Mouse (Mus musculus) forebrain, embryonic 12.5 days (tissue): ENCODE data around the gene Akr1a1. TPM values are rescaled to one million over a fixed set of nuclear protein-coding genes. Genes with fewer than 3 reads are reported as not detected.
"Not testable (repeated sequence)": the region's sequence is repeated elsewhere in the genome, so short reads cannot be mapped to it uniquely, and the experiment has no call there.

Experiments used
- ATAC-seq: fragments of 200-750 bp; cut with Nextera tagmentation; 2 replicates; pipeline ENCODE4 v1.8.0; 2017; ENCODE audit warnings: moderate TSS enrichment; ENCODE audit not compliant: low FRiP score
- H3K27ac ChIP-seq: fragments of 300-500 bp; sonication (generic); 2 replicates; pipeline ENCODE4 v1.5.1; 2016; ENCODE audit warnings: mild to moderate bottlenecking
- H3K27me3 ChIP-seq: fragments of 300-500 bp; sonication (generic); 2 replicates; pipeline ENCODE4 v1.6.1; 2016; ENCODE audit warnings: mild to moderate bottlenecking
- H3K36me3 ChIP-seq: fragments of 300-500 bp; sonication (generic); replicated peaks from 2 replicates; pipeline ENCODE4 v1.6.1; 2016; ENCODE audit warnings: mild to moderate bottlenecking
- H3K4me1 ChIP-seq: fragments of 300-500 bp; sonication (generic); 2 replicates; pipeline ENCODE4 v1.6.1; 2016
- H3K4me2 ChIP-seq: fragments of 300-500 bp; sonication (generic); 2 replicates; pipeline ENCODE4 v1.6.1; 2016; ENCODE audit warnings: mild to moderate bottlenecking, moderate library complexity
- H3K4me3 ChIP-seq: fragments of 300-500 bp; sonication (generic); replicated peaks from 2 replicates; pipeline ENCODE4 v1.5.1; 2016; ENCODE audit warnings: mild to moderate bottlenecking
- H3K9ac ChIP-seq: fragments of 300-500 bp; sonication (generic); 2 replicates; pipeline ENCODE4 v1.6.1; 2016; ENCODE audit warnings: mild to moderate bottlenecking
- H3K9me3 ChIP-seq: fragments of 300-500 bp; sonication (generic); 2 replicates; pipeline ENCODE4 v1.6.1; 2016
- WGBS: fragments of 180-500 bp; shearing (Covaris S2); methylation state at CpG from one replicate; pipeline ENCODE4 v1.1.7; 2016; 5-methylcytosine and 5-hydroxymethylcytosine counted together
- polyA plus RNA-seq: library from polyadenylated mRNA; unstranded; fragments of >200 nt; fragmentation: Nextera tagmentation; extraction: Ambion mirVana; gene quantifications from 2 replicates; pipeline ENCODE4 v1.2.1, GENCODE M21; 2016

Gene Akr1a1
- polyA plus RNA-seq, result 513 and 521 TPM in 2 replicates

DNA sequence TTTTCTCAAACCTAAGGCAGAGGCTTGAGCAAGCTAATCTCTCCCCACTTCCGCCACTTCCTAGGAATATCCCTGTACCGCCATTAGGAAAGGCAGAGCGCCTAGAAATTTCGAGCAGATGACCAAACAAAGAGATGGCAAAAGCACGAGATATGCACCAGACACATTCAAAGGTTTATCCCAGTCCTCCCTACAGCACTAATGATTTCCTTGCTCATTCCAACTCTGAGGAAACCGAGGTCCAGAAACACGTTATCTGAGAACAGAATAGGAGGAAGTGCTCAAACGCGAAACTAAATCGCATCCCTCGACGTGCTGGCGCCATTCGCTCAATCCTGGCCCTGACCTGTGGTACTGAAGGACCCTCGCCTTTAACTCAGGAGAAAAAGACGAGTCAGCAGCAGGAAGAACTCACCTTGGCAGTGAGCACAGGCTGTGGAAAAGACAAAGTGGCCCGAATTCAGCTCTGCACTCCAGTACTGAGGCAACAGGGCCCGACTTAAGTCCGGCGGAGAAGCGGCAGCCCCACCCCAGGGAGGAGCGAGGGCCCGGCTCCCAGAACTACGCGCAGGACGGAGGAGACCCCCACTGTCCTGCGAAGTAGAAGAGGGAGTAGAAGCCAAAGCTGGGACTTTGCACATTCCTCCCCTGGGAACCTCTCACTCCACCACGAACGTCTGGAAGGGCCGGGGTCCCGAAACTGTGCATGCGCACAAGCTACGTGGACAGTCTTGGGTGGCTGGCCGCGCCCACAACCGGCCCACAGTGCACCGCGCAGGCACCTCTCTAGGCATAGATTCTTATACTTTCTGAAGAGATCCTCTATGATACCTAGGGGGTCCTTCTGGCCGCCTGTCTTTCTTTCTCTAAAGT lies at the start of gene Akr1a1:
Gene Akr1a1 (minus strand): TSS at position 757 of the 873 bp plus-strand sequence.
- H3K36me3 ChIP-seq, result peaks cover 32% of the 10 kb centered on the region
- peak within 1 kb of the TSS; percentile 93 for H3K4me3 ChIP-seq
- H3K9ac ChIP-seq, result peak within 1 kb of the TSS; percentile 91
- under 1% methylated on average over 39 of the region's 39 CpGs for WGBS
- H3K9me3 ChIP-seq, result no peaks in the 10 kb centered on the region
- peak within 1 kb of the TSS; percentile 63 for H3K4me2 ChIP-seq
- no peaks in the 10 kb centered on the region for H3K27me3 ChIP-seq
- peak within 1 kb of the TSS; percentile 81 for H3K27ac ChIP-seq
- ATAC-seq, result peak; percentile 100
- peaks cover 35% of the 10 kb centered on the region for H3K4me1 ChIP-seq

DNA sequence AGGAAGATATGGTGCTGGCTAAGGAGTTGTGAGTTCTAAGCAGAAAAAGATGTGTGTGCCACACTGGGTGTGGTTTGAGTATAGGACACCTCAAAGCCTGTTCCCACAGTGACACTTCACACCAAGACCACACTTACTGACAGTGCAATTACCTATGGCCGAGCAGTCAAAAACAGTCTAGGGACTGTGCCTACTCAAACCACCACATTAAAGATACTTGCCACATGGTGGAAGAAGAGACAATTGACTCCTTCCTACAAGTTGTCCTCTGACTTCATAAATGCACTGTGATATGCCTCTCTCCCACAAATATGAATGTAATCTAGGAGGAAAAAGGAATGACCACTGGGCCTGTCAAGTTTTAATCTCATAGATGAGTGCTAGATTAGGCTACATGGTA lies 49.5 kb upstream of the Akr1a1 start:
- H3K4me1 ChIP-seq, result no peaks in the 10 kb centered on the region
- H3K4me3 ChIP-seq, result no peak overlapping the region
- no peak for ATAC-seq
- H3K9ac ChIP-seq, result no peak overlapping the region
- H3K36me3 ChIP-seq, result peaks cover 57% of the 10 kb centered on the region
- H3K9me3 ChIP-seq, result no peaks in the 10 kb centered on the region
- no peak overlapping the region for H3K27ac ChIP-seq
- no peak overlapping the region for H3K4me2 ChIP-seq
- 89% methylated on average over 1 of the region's 1 CpGs for WGBS
- H3K27me3 ChIP-seq, result no peaks in the 10 kb centered on the region

GRCm38 (mm10) chr4:116698693-116699342 lies 47.3 kb upstream of the Akr1a1 start:
- Histone ChIP-seq H3K36me3 (peaks cover 68% of the 10 kb centered on the region), H3K27me3 (no peaks in the 10 kb centered on the region), H3K9me3 (no peaks in the 10 kb centered on the region), H3K4me3 (no peak overlapping the region), H3K4me1 (no peaks in the 10 kb centered on the region), H3K27ac (no peak overlapping the region), H3K4me2 (no peak overlapping the region), H3K9ac (no peak overlapping the region)
- no peak for ATAC-seq
- 92% methylated on average over 2 of the region's 2 CpGs for WGBS

DNA sequence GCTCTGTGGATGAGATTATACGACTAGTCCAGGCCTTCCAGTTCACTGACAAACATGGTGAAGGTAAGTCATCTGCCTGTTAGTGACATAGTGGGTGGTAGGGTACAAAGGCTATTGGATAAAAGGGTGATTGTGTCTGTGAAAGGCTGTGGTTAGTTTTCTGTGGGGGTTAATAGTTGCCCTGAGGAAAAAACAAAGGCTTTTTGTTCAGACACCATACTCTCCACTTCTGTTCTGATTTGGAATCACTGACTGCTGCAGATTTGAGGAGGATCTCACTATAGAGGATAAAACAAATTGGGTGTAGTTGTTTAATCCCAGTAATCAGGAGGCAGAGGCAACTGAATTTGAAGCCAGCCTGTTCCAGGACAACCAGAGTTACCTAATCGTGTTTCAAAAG lies 42.3 kb upstream of the Akr1a1 start:
- Histone ChIP-seq H3K9me3 (no peaks in the 10 kb centered on the region), H3K36me3 (peaks cover 89% of the 10 kb centered on the region), H3K27me3 (no peaks in the 10 kb centered on the region), H3K4me2 (no peak overlapping the region), H3K4me3 (no peak overlapping the region), H3K4me1 (no peaks in the 10 kb centered on the region), H3K27ac (no peak overlapping the region), H3K9ac (no peak overlapping the region)
- no peak for ATAC-seq
- 77% methylated on average over 2 of the region's 2 CpGs for WGBS

DNA sequence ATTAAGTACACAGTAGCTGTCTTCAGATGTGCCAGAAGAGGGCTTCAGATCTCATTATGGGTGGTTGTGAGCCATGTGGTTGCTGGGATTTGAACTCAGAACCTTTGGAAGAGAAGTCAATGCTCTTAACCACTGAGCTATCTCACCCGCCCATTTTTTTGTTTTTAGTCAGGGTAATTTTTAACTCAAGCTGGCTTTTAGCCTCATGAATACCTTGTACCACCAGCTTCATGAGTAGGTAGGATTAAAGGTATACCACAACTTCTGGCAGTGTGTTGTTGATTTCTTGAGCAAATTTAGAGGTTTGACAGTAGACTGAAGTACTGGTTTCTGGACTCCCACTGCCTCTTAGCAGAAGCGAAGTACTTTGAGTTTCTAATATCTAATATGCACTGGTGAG lies 40.7 kb upstream of the Akr1a1 start:
- H3K36me3 ChIP-seq, result peaks cover 85% of the 10 kb centered on the region
- no peak for ATAC-seq
- H3K4me3 ChIP-seq, result no peak overlapping the region
- H3K9me3 ChIP-seq, result no peaks in the 10 kb centered on the region
- no peak overlapping the region for H3K27ac ChIP-seq
- H3K4me2 ChIP-seq, result no peak overlapping the region
- H3K9ac ChIP-seq, result no peak overlapping the region
- 89% methylated on average over 2 of the region's 2 CpGs for WGBS
- H3K4me1 ChIP-seq, result peaks cover 2% of the 10 kb centered on the region
- H3K27me3 ChIP-seq, result no peaks in the 10 kb centered on the region

DNA sequence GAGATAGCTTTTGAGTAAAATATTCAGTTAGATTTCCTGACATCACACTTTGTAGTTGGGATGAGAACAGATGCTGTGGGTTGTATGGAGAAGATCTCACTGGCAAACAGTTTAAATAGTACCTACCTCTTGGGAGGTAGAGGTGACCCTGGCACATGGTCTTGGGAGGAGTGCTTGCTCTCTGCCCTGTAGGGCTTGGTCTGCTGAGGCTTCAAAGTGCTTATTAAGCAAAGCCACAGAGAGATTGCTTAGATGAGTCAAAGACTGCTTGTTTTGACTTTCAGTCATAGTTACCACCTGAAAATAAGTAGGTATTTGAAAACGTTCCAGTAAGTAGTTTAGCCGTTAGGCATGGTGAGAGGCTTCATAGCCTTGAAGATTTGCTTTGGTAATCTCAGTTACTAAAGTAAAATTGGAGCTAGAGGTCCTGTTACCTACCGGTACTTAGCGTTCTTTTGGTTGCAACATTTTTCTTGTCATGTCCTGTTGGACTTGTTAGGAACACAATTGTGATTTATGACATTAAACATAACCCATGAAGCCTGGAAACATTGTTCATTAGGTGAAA lies 37.9 kb upstream of the Akr1a1 start:
- peaks cover 25% of the 10 kb centered on the region for H3K4me1 ChIP-seq
- no peak overlapping the region for H3K4me3 ChIP-seq
- no peak overlapping the region for H3K9ac ChIP-seq
- WGBS, result 93% methylated on average over 4 of the region's 4 CpGs
- ATAC-seq, result no peak
- H3K27me3 ChIP-seq, result no peaks in the 10 kb centered on the region
- H3K9me3 ChIP-seq, result no peaks in the 10 kb centered on the region
- no peak overlapping the region for H3K27ac ChIP-seq
- peaks cover 60% of the 10 kb centered on the region for H3K36me3 ChIP-seq
- H3K4me2 ChIP-seq, result no peak overlapping the region

GRCm38 (mm10) chr4:116687041-116687440 lies 35.6 kb upstream of the Akr1a1 start:
- H3K4me3 ChIP-seq, result peak overlapping the region; percentile 69
- H3K9ac ChIP-seq, result peak overlapping the region; percentile 77; the same call in 1 of the 2 replicates
- no peaks in the 10 kb centered on the region for H3K9me3 ChIP-seq
- H3K27me3 ChIP-seq, result no peaks in the 10 kb centered on the region; the same call in 1 of the 2 replicates
- peaks cover 38% of the 10 kb centered on the region for H3K36me3 ChIP-seq
- H3K4me1 ChIP-seq, result peaks cover 25% of the 10 kb centered on the region
- peak overlapping the region; percentile 71 for H3K4me2 ChIP-seq
- 35% methylated on average over 1 of the region's 1 CpGs for WGBS
- H3K27ac ChIP-seq, result no peak overlapping the region
- no peak for ATAC-seq

- Histone ChIP-seq H3K9ac (peak within 1 kb of the TSS; percentile 77), H3K4me2 (peak within 1 kb of the TSS; percentile 71), H3K9me3 (no peaks in the 10 kb centered on the region), H3K27me3 (no peaks in the 10 kb centered on the region; the same call in 1 of the 2 replicates), H3K36me3 (peaks cover 24% of the 10 kb centered on the region), H3K4me1 (peaks cover 25% of the 10 kb centered on the region), H3K4me3 (peak within 1 kb of the TSS; percentile 69), H3K27ac (peak within 1 kb of the TSS; percentile 94)
- peak; percentile 98 for ATAC-seq
- under 1% methylated on average over 56 of the region's 56 CpGs for whole genome bisulfite sequencing
Measured at GRCm38 (mm10) chr4:116685402-116686061, 34.1 kb upstream of the Akr1a1 start, which contains the start of gene Prdx1. Prdx1 (plus strand) TSS chr4:116685544.

DNA sequence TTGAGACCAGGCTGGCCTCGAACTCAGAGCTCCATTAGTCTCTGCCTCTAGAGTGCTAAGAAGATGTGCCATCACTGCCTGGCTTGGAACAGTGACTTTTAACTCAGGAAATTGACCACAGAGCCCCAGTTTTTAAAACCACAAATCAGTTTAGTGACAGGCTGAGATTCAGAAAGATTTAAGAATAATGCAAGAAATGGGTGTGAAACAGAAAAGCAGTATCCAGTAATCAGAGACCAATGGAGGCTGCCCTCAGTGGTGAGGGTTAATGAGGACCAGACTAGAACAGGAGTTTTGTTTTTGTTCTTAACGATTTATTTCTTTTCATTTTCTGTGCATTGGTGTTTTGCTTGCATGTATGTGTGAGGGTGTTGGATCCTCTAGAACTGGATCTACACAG lies 33.2 kb upstream of the Akr1a1 start:
- H3K36me3 ChIP-seq, result peaks cover 18% of the 10 kb centered on the region
- peak overlapping the region; percentile 94 for H3K27ac ChIP-seq
- H3K4me1 ChIP-seq, result peaks cover 25% of the 10 kb centered on the region
- no peaks in the 10 kb centered on the region; the same call in 1 of the 2 replicates for H3K27me3 ChIP-seq
- no peak overlapping the region; the same call in 1 of the 2 replicates for H3K4me3 ChIP-seq
- peak overlapping the region; percentile 77; the same call in 1 of the 2 replicates for H3K9ac ChIP-seq
- 72% methylated on average over 2 of the region's 2 CpGs for WGBS
- no peaks in the 10 kb centered on the region for H3K9me3 ChIP-seq
- ATAC-seq, result no peak
- peak overlapping the region; percentile 71 for H3K4me2 ChIP-seq

GRCm38 (mm10) chr4:116683957-116684356 lies 32.5 kb upstream of the Akr1a1 start:
- no peak overlapping the region for H3K4me2 ChIP-seq
- 93% methylated on average over 4 of the region's 4 CpGs for WGBS
- no peak for ATAC-seq
- peaks cover 25% of the 10 kb centered on the region for H3K4me1 ChIP-seq
- H3K27ac ChIP-seq, result no peak overlapping the region
- H3K9me3 ChIP-seq, result no peaks in the 10 kb centered on the region
- peaks cover 11% of the 10 kb centered on the region for H3K36me3 ChIP-seq
- H3K9ac ChIP-seq, result no peak overlapping the region
- no peaks in the 10 kb centered on the region; the same call in 1 of the 2 replicates for H3K27me3 ChIP-seq
- no peak overlapping the region for H3K4me3 ChIP-seq

- not testable (repeated sequence) for H3K27me3 ChIP-seq, H3K9me3 ChIP-seq, H3K4me2 ChIP-seq, H3K9ac ChIP-seq, H3K4me1 ChIP-seq, H3K4me3 ChIP-seq, H3K36me3 ChIP-seq, ATAC-seq, H3K27ac ChIP-seq
- WGBS, result 87% methylated on average over 4 of the region's 4 CpGs
Measured at GRCm38 (mm10) chr4:116680521-116680920, 29.0 kb upstream of the Akr1a1 start.

GRCm38 (mm10) chr4:116679141-116679540 lies 27.7 kb upstream of the Akr1a1 start:
- no peak overlapping the region for H3K9ac ChIP-seq
- no peak overlapping the region for H3K4me2 ChIP-seq
- no peaks in the 10 kb centered on the region for H3K9me3 ChIP-seq
- no peaks in the 10 kb centered on the region; the same call in 1 of the 2 replicates for H3K27me3 ChIP-seq
- WGBS, result 74% methylated on average over 5 of the region's 5 CpGs
- H3K4me3 ChIP-seq, result no peak overlapping the region
- ATAC-seq, result no peak
- no peak overlapping the region for H3K27ac ChIP-seq
- H3K4me1 ChIP-seq, result no peaks in the 10 kb centered on the region
- no peaks in the 10 kb centered on the region for H3K36me3 ChIP-seq
